ENCODE assay signal across 15 mouse cellular contexts in genomic region chr9:109123266-109123665, GRCm38 (mm10). TPM values are rescaled to one million over a fixed set of nuclear protein-coding genes. Genes with fewer than 3 reads are reported as not detected.
DNase-seq lines count a peak whose midpoint lies in the region; ATAC-seq and TF ChIP-seq lines count a peak whose summit lies in the region.
"Had no signal": no experiment of that assay in that cellular context is flagged by ENCODE, and none has a peak within 500 bp of the region (broad histone marks: within the 10 kb centered on the region; RNA-seq: fewer than 3 reads in every experiment).

No protein-coding gene starts in this region.

- DNase-seq in adrenal gland, adult (ENCODE audit: inconsistent age in 2 of 2, low spot score in 1 of 2) = peak; percentile 47 to 74
- no peak for DNase-seq in adrenal gland, postnatal 4 days (ENCODE audit: low spot score in 2 of 2)
- DNase-seq in intestine, embryonic 14.5 days (ENCODE audit: low spot score) = peak; percentile 51
- peak; percentile 20 for DNase-seq in midbrain, postnatal 0 days (ENCODE audit: low spot score)
- no peak for DNase-seq in layer of hippocampus, postnatal 25 days (ENCODE audit: extremely low spot score in 1 of 2, low spot score in 1 of 2)
- DNase-seq: adrenal gland, adult 2 months had no signal

- H3K27me3 ChIP-seq in intestine, embryonic 14.5 days (replicated peaks; ENCODE audit: control insufficient read depth, insufficient read depth, low read length) = no peaks in the 10 kb centered on the region
- H3K27me3 ChIP-seq in intestine, embryonic 15.5 days (replicated peaks) = no peaks in the 10 kb centered on the region
- H3K27me3 ChIP-seq in midbrain, postnatal 0 days (ENCODE audit: insufficient read depth, low read length) = no peaks in the 10 kb centered on the region
- no peaks in the 10 kb centered on the region for H3K27me3 ChIP-seq in midbrain, embryonic 13.5 days

- no peak overlapping the region for H3K4me2 ChIP-seq in intestine, embryonic 14.5 days (ENCODE audit: low read length)
- H3K4me2 ChIP-seq in intestine, embryonic 15.5 days (replicated peaks) = no peak overlapping the region
- no peak overlapping the region for H3K4me2 ChIP-seq in midbrain, postnatal 0 days (ENCODE audit: low read depth, low read length, poor library complexity, severe bottlenecking)
- no peak overlapping the region for H3K4me2 ChIP-seq in midbrain, embryonic 13.5 days (replicated peaks)

- H3K9me3 ChIP-seq in intestine, embryonic 14.5 days (ENCODE audit: control insufficient read depth, low read length) = no peaks in the 10 kb centered on the region
- no peaks in the 10 kb centered on the region for H3K9me3 ChIP-seq in intestine, embryonic 15.5 days
- no peaks in the 10 kb centered on the region for H3K9me3 ChIP-seq in midbrain, postnatal 0 days (ENCODE audit: low read length)
- no peaks in the 10 kb centered on the region for H3K9me3 ChIP-seq in midbrain, embryonic 13.5 days

- no peaks in the 10 kb centered on the region for H3K4me1 ChIP-seq in intestine, embryonic 14.5 days (replicated peaks; ENCODE audit: control insufficient read depth, insufficient read depth, low read length)
- H3K4me1 ChIP-seq in intestine, embryonic 15.5 days (replicated peaks) = no peaks in the 10 kb centered on the region
- no peaks in the 10 kb centered on the region for H3K4me1 ChIP-seq in midbrain, postnatal 0 days (ENCODE audit: insufficient read depth, low read length)
- no peaks in the 10 kb centered on the region for H3K4me1 ChIP-seq in midbrain, embryonic 13.5 days (replicated peaks)

- H3K9ac ChIP-seq in intestine, embryonic 14.5 days (ENCODE audit: low read length) = no peak overlapping the region
- no peak overlapping the region for H3K9ac ChIP-seq in intestine, embryonic 15.5 days
- no peak overlapping the region for H3K9ac ChIP-seq in midbrain, postnatal 0 days (replicated peaks; ENCODE audit: low read length, poor library complexity, severe bottlenecking)
- H3K9ac ChIP-seq in midbrain, embryonic 13.5 days (replicated peaks) = no peak overlapping the region

- H3K4me3 ChIP-seq in intestine, embryonic 14.5 days (ENCODE audit: low read depth, low read length) = no peak overlapping the region
- H3K4me3 ChIP-seq in intestine, embryonic 15.5 days (replicated peaks) = no peak overlapping the region
- H3K4me3 ChIP-seq in midbrain, postnatal 0 days (ENCODE audit: low read depth, low read length) = no peak overlapping the region
- no peak overlapping the region for H3K4me3 ChIP-seq in midbrain, embryonic 13.5 days (replicated peaks)

- no peak overlapping the region for H3K27ac ChIP-seq in intestine, embryonic 14.5 days (ENCODE audit: low read depth)
- no peak overlapping the region for H3K27ac ChIP-seq in intestine, embryonic 15.5 days
- no peak overlapping the region for H3K27ac ChIP-seq in midbrain, postnatal 0 days (ENCODE audit: low read depth, low read length)
- no peak overlapping the region for H3K27ac ChIP-seq in midbrain, embryonic 13.5 days

- peaks cover 16% of the 10 kb centered on the region for H3K36me3 ChIP-seq in intestine, embryonic 14.5 days (ENCODE audit: control insufficient read depth, insufficient read depth, low read length)
- H3K36me3 ChIP-seq in intestine, embryonic 15.5 days = 0 out of 2 replicates have a peak, but pooled peaks cover 6% of the 10 kb centered on the region
- H3K36me3 ChIP-seq in midbrain, postnatal 0 days (ENCODE audit: insufficient read depth, low read length) = peaks cover 3% of the 10 kb centered on the region; the same call in 1 of the 2 replicates
- peaks cover 18% of the 10 kb centered on the region for H3K36me3 ChIP-seq in midbrain, embryonic 13.5 days

- no peak for TF ChIP-seq CTCF in midbrain, postnatal 0 days (IDR thresholded peaks at IDR 0.05)

- 0 out of 2 replicates have a peak, but pooled peaks have one; percentile 6 for ATAC-seq in intestine, embryonic 14.5 days (replicated peaks; ENCODE audit: low FRiP score, low TSS enrichment, low read depth)
- ATAC-seq in intestine, embryonic 15.5 days = no peak
- no peak for ATAC-seq in midbrain, postnatal 0 days (ENCODE audit: low FRiP score)
- no peak for ATAC-seq in midbrain, embryonic 13.5 days
- peak; percentile 14; the same call in 1 of the 2 replicates for ATAC-seq in monocyte, adult 5-6 weeks (replicated peaks; ENCODE audit: insufficient number of reproducible peaks, low FRiP score, low TSS enrichment, poor library complexity, severe bottlenecking)

- 43% methylated on average over 6 of the region's 6 CpGs for WGBS in intestine, embryonic 14.5 days
- WGBS in intestine, embryonic 15.5 days = 39% methylated on average over 6 of the region's 6 CpGs
- 52% methylated on average over 6 of the region's 6 CpGs for WGBS in midbrain, postnatal 0 days
- WGBS in midbrain, embryonic 13.5 days = 68% methylated on average over 6 of the region's 6 CpGs

RNA-seq across cellular contexts. Expression of gene Plxnb1, which starts 28.1 kb away (rescaled TPM):
- 100 to 1,000 TPM; 152 to 161 TPM for total RNA-seq in adrenal gland, postnatal 4 days (2021)
- polyA plus RNA-seq in intestine, embryonic 14.5 days (2014; fragmentation: Nextera tagmentation; extraction: Ambion mirVana) = 10.8 and 11.7 TPM in 2 replicates
- 7.1 TPM in 2 replicates for polyA plus RNA-seq in intestine, embryonic 15.5 days (2015; fragmentation: Nextera tagmentation; extraction: Ambion mirVana)
- total RNA-seq in midbrain, postnatal 0 days (2014; rRNA removed) = 64.8 and 73.2 TPM in 2 replicates
- polyA plus RNA-seq in midbrain, postnatal 0 days (2015; fragmentation: Nextera tagmentation; extraction: Ambion mirVana) = 10.2 and 11.1 TPM in 2 replicates
- 28.2 and 33.3 TPM in 2 replicates for polyA plus RNA-seq in midbrain, embryonic 13.5 days (2015; fragmentation: Nextera tagmentation; extraction: Ambion mirVana)
- 0.32 to 5.5 TPM (median 0.78 TPM) in 3 replicates for total RNA-seq in monocyte, adult 5-6 weeks (2017)
- total RNA-seq in layer of hippocampus, postnatal 25 days (2021) = 10 to 100 TPM; 83.2 to 98.9 TPM

RNA-seq across cellular contexts. Expression of gene Fbxw21, which starts 38.6 kb away (rescaled TPM):
- not detected for total RNA-seq in adrenal gland, postnatal 4 days (2021)
- polyA plus RNA-seq in intestine, embryonic 14.5 days (2014; fragmentation: Nextera tagmentation; extraction: Ambion mirVana) = not detected in 2 replicates
- not detected in 2 replicates for polyA plus RNA-seq in intestine, embryonic 15.5 days (2015; fragmentation: Nextera tagmentation; extraction: Ambion mirVana)
- total RNA-seq in midbrain, postnatal 0 days (2014; rRNA removed) = not detected in 2 replicates
- polyA plus RNA-seq in midbrain, postnatal 0 days (2015; fragmentation: Nextera tagmentation; extraction: Ambion mirVana) = not detected in 2 replicates
- polyA plus RNA-seq in midbrain, embryonic 13.5 days (2015; fragmentation: Nextera tagmentation; extraction: Ambion mirVana) = not detected in 2 replicates
- not detected in 3 replicates for total RNA-seq in monocyte, adult 5-6 weeks (2017)
- not detected for total RNA-seq in layer of hippocampus, postnatal 25 days (2021)
- total RNA-seq: adrenal gland, adult 2 months; ES-E14; heart, adult 18-20 months; hematopoietic stem cell, adult 5-6 weeks; left cerebral cortex, postnatal 25 days had no signal
- polyA plus RNA-seq: adrenal gland, adult 2 months; frontal cortex, adult 2 months; liver, embryonic 16.5 days had no signal

RNA-seq across cellular contexts. Expression of gene Tma7, which starts 40.9 kb away (rescaled TPM):
- 100 to 1,000 TPM; 375 to 399 TPM for total RNA-seq in adrenal gland, postnatal 4 days (2021)
- polyA plus RNA-seq in intestine, embryonic 14.5 days (2014; fragmentation: Nextera tagmentation; extraction: Ambion mirVana) = 682 and 702 TPM in 2 replicates
- 619 and 707 TPM in 2 replicates for polyA plus RNA-seq in intestine, embryonic 15.5 days (2015; fragmentation: Nextera tagmentation; extraction: Ambion mirVana)
- 129 and 162 TPM in 2 replicates for total RNA-seq in midbrain, postnatal 0 days (2014; rRNA removed)
- 766 and 825 TPM in 2 replicates for polyA plus RNA-seq in midbrain, postnatal 0 days (2015; fragmentation: Nextera tagmentation; extraction: Ambion mirVana)
- 724 and 757 TPM in 2 replicates for polyA plus RNA-seq in midbrain, embryonic 13.5 days (2015; fragmentation: Nextera tagmentation; extraction: Ambion mirVana)
- 155 to 237 TPM (median 205 TPM) in 3 replicates for total RNA-seq in monocyte, adult 5-6 weeks (2017)
- total RNA-seq in layer of hippocampus, postnatal 25 days (2021) = 100 to 1,000 TPM; 311 to 321 TPM

RNA-seq across cellular contexts. Expression of gene Ccdc51, which starts 41.0 kb away (rescaled TPM):
- 10 to 100 TPM; 17.3 to 18.5 TPM for total RNA-seq in adrenal gland, postnatal 4 days (2021)
- polyA plus RNA-seq in intestine, embryonic 14.5 days (2014; fragmentation: Nextera tagmentation; extraction: Ambion mirVana) = 12.9 and 14.5 TPM in 2 replicates
- 16.1 and 17.2 TPM in 2 replicates for polyA plus RNA-seq in intestine, embryonic 15.5 days (2015; fragmentation: Nextera tagmentation; extraction: Ambion mirVana)
- total RNA-seq in midbrain, postnatal 0 days (2014; rRNA removed) = 6.9 and 7.4 TPM in 2 replicates
- polyA plus RNA-seq in midbrain, postnatal 0 days (2015; fragmentation: Nextera tagmentation; extraction: Ambion mirVana) = 4.8 and 7.1 TPM in 2 replicates
- 12.8 and 14.6 TPM in 2 replicates for polyA plus RNA-seq in midbrain, embryonic 13.5 days (2015; fragmentation: Nextera tagmentation; extraction: Ambion mirVana)
- total RNA-seq in monocyte, adult 5-6 weeks (2017) = 3.6 to 10.0 TPM (median 9.5 TPM) in 3 replicates
- total RNA-seq in layer of hippocampus, postnatal 25 days (2021) = 1 to 10 TPM; 8.1 to 8.4 TPM

RNA-seq across cellular contexts. Expression of gene Atrip, which starts 49.3 kb away (rescaled TPM):
- 10 to 100 TPM; 20.7 to 21.3 TPM for total RNA-seq in adrenal gland, postnatal 4 days (2021)
- 27.7 and 28.2 TPM in 2 replicates for polyA plus RNA-seq in intestine, embryonic 14.5 days (2014; fragmentation: Nextera tagmentation; extraction: Ambion mirVana)
- 21.3 and 22.4 TPM in 2 replicates for polyA plus RNA-seq in intestine, embryonic 15.5 days (2015; fragmentation: Nextera tagmentation; extraction: Ambion mirVana)
- 34.7 and 35.1 TPM in 2 replicates for total RNA-seq in midbrain, postnatal 0 days (2014; rRNA removed)
- 32.9 and 34.7 TPM in 2 replicates for polyA plus RNA-seq in midbrain, postnatal 0 days (2015; fragmentation: Nextera tagmentation; extraction: Ambion mirVana)
- polyA plus RNA-seq in midbrain, embryonic 13.5 days (2015; fragmentation: Nextera tagmentation; extraction: Ambion mirVana) = 31.0 and 31.7 TPM in 2 replicates
- total RNA-seq in monocyte, adult 5-6 weeks (2017) = 11.1 to 17.6 TPM (median 15.7 TPM) in 3 replicates
- total RNA-seq in layer of hippocampus, postnatal 25 days (2021) = 10 to 100 TPM; 21.7 to 25.7 TPM

Comparison
In these comparisons a context has a peak if more than half of its experiments do, and no peak if none do; other contexts are left out.
1. DNase-seq: peak in adrenal gland, adult (2 of 2), intestine, embryonic 14.5 days (single experiment) and midbrain, postnatal 0 days (single experiment); none in adrenal gland, postnatal 4 days (0 of 2) and layer of hippocampus, postnatal 25 days (0 of 2).
2. ATAC-seq: peak in intestine, embryonic 14.5 days (single experiment) and monocyte, adult 5-6 weeks (single experiment); none in intestine, embryonic 15.5 days (single experiment), midbrain, postnatal 0 days (single experiment) and midbrain, embryonic 13.5 days (single experiment).
3. RNA of gene Plxnb1, which starts 28.1 kb away (total RNA-seq): 152 to 161 TPM in adrenal gland, postnatal 4 days, 83.2 to 98.9 TPM in layer of hippocampus, postnatal 25 days and 64.8 to 73.2 TPM in midbrain, postnatal 0 days; 0.32 to 5.5 TPM in monocyte, adult 5-6 weeks; every median in the first group is over 10 times any median in the second.